ENCODE assay signal across 7 mouse cellular contexts in the genomic region with DNA sequence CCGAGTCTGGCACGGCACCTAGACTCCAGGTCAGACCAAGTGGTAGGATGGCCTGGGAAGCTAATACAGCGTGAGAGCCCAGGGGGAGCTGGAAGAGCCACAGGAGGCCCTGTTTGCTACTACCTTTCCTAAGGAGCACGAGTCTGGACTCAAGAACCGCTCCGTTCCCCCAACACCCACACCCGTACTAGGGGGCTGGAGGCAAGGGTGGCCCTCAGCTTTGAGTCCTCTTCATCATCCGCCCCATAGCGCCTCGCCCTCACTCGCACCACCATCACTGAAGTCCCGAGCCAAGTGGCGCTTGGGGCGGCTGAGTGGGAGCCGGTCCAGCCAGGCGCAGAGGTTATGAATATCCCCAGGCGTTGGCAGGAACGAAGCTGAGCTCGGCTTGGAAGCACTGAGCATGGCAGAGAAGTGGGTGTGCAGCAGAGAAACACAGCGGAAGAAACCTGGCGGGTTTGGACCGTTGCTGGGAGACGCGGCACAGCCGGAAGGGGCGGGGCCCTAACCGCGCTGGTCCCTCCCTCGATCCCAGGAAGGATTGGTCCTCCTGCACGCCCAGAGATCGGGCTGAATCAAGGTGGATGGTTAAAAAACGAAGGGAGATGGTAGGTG. TPM values are rescaled to one million over a fixed set of nuclear protein-coding genes. Genes with fewer than 3 reads are reported as not detected.
DNase-seq lines count a peak whose midpoint lies in the region; ATAC-seq lines count a peak whose summit lies in the region.

A gene (minus strand): TSS at position 478 of the 615 bp plus-strand sequence.

- peaks cover 80% of the 10 kb centered on the region for H3K27me3 ChIP-seq in heart, embryonic 10.5 days (ENCODE audit: insufficient read depth, poor library complexity, severe bottlenecking)
- no peaks in the 10 kb centered on the region for H3K27me3 ChIP-seq in limb, embryonic 12.5 days
- peaks cover 17% of the 10 kb centered on the region for H3K27me3 ChIP-seq in midbrain, embryonic 13.5 days

- peak; percentile 48 for ATAC-seq in erythroblast, adult 5-6 weeks (replicated peaks; ENCODE audit: low FRiP score, poor library complexity, severe bottlenecking)
- peak; percentile 89 for ATAC-seq in limb, embryonic 12.5 days (ENCODE audit: insufficient number of reproducible peaks, insufficient read depth, low FRiP score, low TSS enrichment, low read depth)
- ATAC-seq in midbrain, embryonic 13.5 days, result peak; percentile 96

- DNase-seq in brain, adult 2 months (ENCODE audit: low read depth, low spot score), result peak; percentile 96
- DNase-seq in heart, embryonic 10.5 days (ENCODE audit: low spot score), result peak; percentile 88
- DNase-seq in kidney, adult 9 months, result peak; percentile 83
- peak; percentile 43 for DNase-seq in spleen, adult 12 weeks (ENCODE audit: low spot score)

- H3K4me2 ChIP-seq in limb, embryonic 12.5 days, result peak within 1 kb of the TSS; percentile 64
- H3K4me2 ChIP-seq in midbrain, embryonic 13.5 days (replicated peaks), result peak within 1 kb of the TSS; percentile 90

- peak within 1 kb of the TSS; percentile 44 for H3K9ac ChIP-seq in limb, embryonic 12.5 days (replicated peaks)
- peak within 1 kb of the TSS; percentile 73 for H3K9ac ChIP-seq in midbrain, embryonic 13.5 days (replicated peaks)

- H3K27ac ChIP-seq in heart, embryonic 10.5 days, result 0 out of 2 replicates have a peak within 1 kb of the TSS, but pooled peaks have one; percentile 39
- H3K27ac ChIP-seq in limb, embryonic 12.5 days, result no peak within 1 kb of the TSS
- no peak within 1 kb of the TSS for H3K27ac ChIP-seq in midbrain, embryonic 13.5 days

- 0 out of 2 replicates have a peak, but pooled peaks cover 12% of the 10 kb centered on the region for H3K4me1 ChIP-seq in heart, embryonic 10.5 days
- peaks cover 4% of the 10 kb centered on the region; the same call in 1 of the 2 replicates for H3K4me1 ChIP-seq in limb, embryonic 12.5 days (replicated peaks)
- H3K4me1 ChIP-seq in midbrain, embryonic 13.5 days (replicated peaks), result peaks cover 10% of the 10 kb centered on the region

- H3K36me3 ChIP-seq in heart, embryonic 10.5 days, result no peaks in the 10 kb centered on the region
- no peaks in the 10 kb centered on the region for H3K36me3 ChIP-seq in limb, embryonic 12.5 days
- 0 out of 2 replicates have a peak, but pooled peaks cover under 1% of the 10 kb centered on the region for H3K36me3 ChIP-seq in midbrain, embryonic 13.5 days

- 5% methylated on average over 32 of the region's 32 CpGs for WGBS in heart, embryonic 10.5 days
- 4% methylated on average over 32 of the region's 32 CpGs for WGBS in limb, embryonic 12.5 days
- WGBS in midbrain, embryonic 13.5 days, result 4% methylated on average over 32 of the region's 32 CpGs

- H3K4me3 ChIP-seq in heart, embryonic 10.5 days, result peak within 1 kb of the TSS; percentile 62
- H3K4me3 ChIP-seq in limb, embryonic 12.5 days (replicated peaks), result peak within 1 kb of the TSS; percentile 49
- peak within 1 kb of the TSS; percentile 62 for H3K4me3 ChIP-seq in midbrain, embryonic 13.5 days (replicated peaks)

- H3K9me3 ChIP-seq in heart, embryonic 10.5 days, result no peaks in the 10 kb centered on the region
- no peaks in the 10 kb centered on the region for H3K9me3 ChIP-seq in limb, embryonic 12.5 days
- H3K9me3 ChIP-seq in midbrain, embryonic 13.5 days, result no peaks in the 10 kb centered on the region

RNA-seq across cellular contexts. Expression of the gene that starts here (rescaled TPM):
- total RNA-seq in erythroblast, adult 5-6 weeks (2015; ENCODE audit: low replicate concordance), result not detected in 2 replicates
- 2.0 TPM in 1 of 2 replicates, not detected in the other for total RNA-seq in erythroblast, adult 5-6 weeks (2017; ENCODE audit: low replicate concordance)
- polyA plus RNA-seq in heart, embryonic 10.5 days (2016; fragmentation: Nextera tagmentation; extraction: Ambion mirVana), result 0.33 TPM in 1 of 2 replicates, not detected in the other
- 0.31 and 0.51 TPM in 2 replicates for polyA plus RNA-seq in limb, embryonic 12.5 days (2016; fragmentation: Nextera tagmentation; extraction: Ambion mirVana)
- 0.75 and 0.96 TPM in 2 replicates for polyA plus RNA-seq in midbrain, embryonic 13.5 days (2015; fragmentation: Nextera tagmentation; extraction: Ambion mirVana)

Comparison
In these comparisons a context has a peak if more than half of its experiments do, and no peak if none do; other contexts are left out.
1. Peak in DNase-seq, H3K4me3 ChIP-seq and H3K27ac ChIP-seq in heart, embryonic 10.5 days; RNA of the gene not detected or under 1 TPM.
2. Peak in ATAC-seq, H3K4me3 ChIP-seq, H3K9ac ChIP-seq and H3K4me2 ChIP-seq in limb, embryonic 12.5 days; RNA of the gene not detected or under 1 TPM.
3. Peak in ATAC-seq, H3K4me3 ChIP-seq, H3K9ac ChIP-seq and H3K4me2 ChIP-seq in midbrain, embryonic 13.5 days; RNA of the gene not detected or under 1 TPM.
4. DNase-seq: peak in every context shown above with its lines; median percentile 96 in brain, adult 2 months; 88 in heart, embryonic 10.5 days; 83 in kidney, adult 9 months; 43 in spleen, adult 12 weeks.